ENCODE assay signal across 20 mouse cellular contexts in the genomic region with DNA sequence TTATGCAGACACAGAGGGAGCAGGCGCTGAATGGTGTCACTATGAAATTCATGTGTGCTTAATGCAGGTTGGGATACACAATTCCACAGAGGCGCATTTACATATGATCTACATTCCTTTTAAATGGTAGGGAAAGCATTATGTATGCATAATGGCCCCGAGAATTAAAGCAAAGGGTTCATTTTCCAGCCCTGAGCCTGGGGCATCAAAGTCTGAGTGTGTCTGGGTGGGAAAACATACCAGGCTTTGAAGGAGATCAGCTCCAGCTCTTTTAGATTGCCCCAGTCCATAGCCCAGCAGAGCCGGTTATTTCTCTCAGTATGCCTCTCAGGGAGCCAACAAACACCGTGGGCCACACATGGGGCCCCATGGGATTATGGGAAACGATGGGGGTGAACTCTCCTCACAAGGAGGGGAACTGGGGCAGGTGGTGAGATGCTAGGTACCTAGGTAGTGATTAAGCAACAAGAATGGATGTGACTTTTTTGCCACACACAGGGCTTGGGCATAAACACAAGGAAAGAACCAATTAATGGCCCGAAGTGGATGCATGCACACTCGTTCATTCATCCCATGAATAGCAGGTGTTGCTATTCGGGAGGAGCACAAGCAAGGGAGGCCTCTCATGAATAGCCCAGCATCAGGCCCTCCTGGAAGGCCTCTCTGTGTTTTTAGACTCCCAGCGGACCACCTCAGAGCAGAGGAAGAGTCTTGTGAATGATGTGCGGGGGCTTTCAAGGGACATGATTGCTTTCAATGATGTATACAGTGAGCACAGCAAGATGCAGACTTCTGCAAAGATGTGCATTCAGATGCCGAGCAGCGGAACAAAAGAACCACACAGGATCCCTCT. TPM values are rescaled to one million over a fixed set of nuclear protein-coding genes. Genes with fewer than 3 reads are reported as not detected.
DNase-seq lines count a peak whose midpoint lies in the region; ATAC-seq and TF ChIP-seq lines count a peak whose summit lies in the region.
"Had no signal": no experiment of that assay in that cellular context is flagged by ENCODE, and none has a peak within 500 bp of the region (broad histone marks: within the 10 kb centered on the region; RNA-seq: fewer than 3 reads in every experiment).

No protein-coding gene starts in this region.

- peaks cover 23% of the 10 kb centered on the region; the same call in 1 of the 2 replicates for H3K4me1 ChIP-seq in forebrain, embryonic 11.5 days (replicated peaks; ENCODE audit: control insufficient read depth, insufficient read depth, low read length)
- H3K4me1 ChIP-seq in forebrain, postnatal 0 days (ENCODE audit: insufficient read depth), result peaks cover 21% of the 10 kb centered on the region
- peaks cover 23% of the 10 kb centered on the region for H3K4me1 ChIP-seq in midbrain, embryonic 11.5 days (ENCODE audit: control insufficient read depth, insufficient read depth, low read length)
- peaks cover 39% of the 10 kb centered on the region for H3K4me1 ChIP-seq in neural tube, embryonic 12.5 days
- H3K4me1 ChIP-seq: liver, embryonic 13.5 days had no signal

- H3K36me3 ChIP-seq in forebrain, embryonic 11.5 days (ENCODE audit: control insufficient read depth, insufficient read depth, low read length), result no peaks in the 10 kb centered on the region
- no peaks in the 10 kb centered on the region for H3K36me3 ChIP-seq in forebrain, postnatal 0 days (ENCODE audit: insufficient read depth)
- no peaks in the 10 kb centered on the region for H3K36me3 ChIP-seq in midbrain, embryonic 11.5 days (ENCODE audit: control insufficient read depth, insufficient read depth, low read length)
- H3K36me3 ChIP-seq in neural tube, embryonic 12.5 days, result no peaks in the 10 kb centered on the region
- H3K36me3 ChIP-seq: heart, embryonic 12.5 days; limb, embryonic 12.5 days; liver, embryonic 13.5 days; lung, embryonic 15.5 days had no signal

- H3K4me3 ChIP-seq in forebrain, embryonic 11.5 days (ENCODE audit: low read depth, low read length), result no peak overlapping the region
- H3K4me3 ChIP-seq in forebrain, postnatal 0 days (ENCODE audit: low read depth, low read length), result no peak overlapping the region
- no peak overlapping the region for H3K4me3 ChIP-seq in midbrain, embryonic 11.5 days (ENCODE audit: low read depth, low read length)
- H3K4me3 ChIP-seq in neural tube, embryonic 12.5 days, result no peak overlapping the region
- H3K4me3 ChIP-seq: heart, embryonic 12.5 days; limb, embryonic 12.5 days; liver, embryonic 13.5 days; lung, embryonic 15.5 days had no signal

- peak; percentile 64 for ATAC-seq in forebrain, embryonic 11.5 days (replicated peaks; ENCODE audit: low FRiP score)
- ATAC-seq in forebrain, postnatal 0 days, result no peak
- ATAC-seq in midbrain, embryonic 11.5 days (ENCODE audit: low FRiP score), result 0 out of 2 replicates have a peak, but pooled peaks have one; percentile 33
- peak; percentile 55 for ATAC-seq in neural tube, embryonic 12.5 days (ENCODE audit: low FRiP score, low read depth)
- ATAC-seq: intestine, postnatal 0 days had no signal

- peak; percentile 60 for DNase-seq in forebrain, embryonic 11.5 days (ENCODE audit: low spot score)
- DNase-seq in forebrain, postnatal 0 days, result no peak
- DNase-seq in midbrain, embryonic 11.5 days (ENCODE audit: low spot score, missing footprints), result peak; percentile 85
- DNase-seq in frontal cortex, postnatal 36 days (ENCODE audit: low spot score in 2 of 2), result no peak
- DNase-seq in cerebellum, postnatal 36 days, result no peak
- no peak for DNase-seq in gastrocnemius, postnatal 25 days
- DNase-seq: cerebellum, adult 9-10 months; heart, postnatal 36 days; liver, embryonic 13.5 days; right cerebral cortex, postnatal 25 days; thymus, postnatal 25 days had no signal

- no peak for TF ChIP-seq CTCF in forebrain, postnatal 0 days (IDR thresholded peaks at IDR 0.05; ENCODE audit: low read depth)

- H3K9me3 ChIP-seq in forebrain, embryonic 11.5 days (ENCODE audit: control insufficient read depth, low read length), result no peaks in the 10 kb centered on the region
- H3K9me3 ChIP-seq in forebrain, postnatal 0 days (ENCODE audit: low read length), result no peaks in the 10 kb centered on the region
- no peaks in the 10 kb centered on the region for H3K9me3 ChIP-seq in midbrain, embryonic 11.5 days (ENCODE audit: control insufficient read depth, low read length)
- no peaks in the 10 kb centered on the region for H3K9me3 ChIP-seq in neural tube, embryonic 12.5 days
- H3K9me3 ChIP-seq: heart, embryonic 12.5 days; limb, embryonic 12.5 days; liver, embryonic 13.5 days; lung, embryonic 15.5 days had no signal

- peak overlapping the region; percentile 28 for H3K9ac ChIP-seq in forebrain, embryonic 11.5 days (ENCODE audit: low read length)
- H3K9ac ChIP-seq in forebrain, postnatal 0 days, result no peak overlapping the region
- H3K9ac ChIP-seq in midbrain, embryonic 11.5 days (ENCODE audit: low read length), result no peak overlapping the region; the same call in 1 of the 2 replicates
- H3K9ac ChIP-seq in neural tube, embryonic 12.5 days, result no peak overlapping the region
- H3K9ac ChIP-seq: heart, embryonic 12.5 days; limb, embryonic 12.5 days; liver, embryonic 13.5 days; lung, embryonic 15.5 days had no signal

- 21% methylated on average over 13 of the region's 13 CpGs for WGBS in forebrain, embryonic 11.5 days
- 15% methylated on average over 13 of the region's 13 CpGs for WGBS in forebrain, postnatal 0 days
- WGBS in midbrain, embryonic 11.5 days, result 38% methylated on average over 13 of the region's 13 CpGs
- 29% methylated on average over 13 of the region's 13 CpGs for WGBS in neural tube, embryonic 12.5 days

- peak overlapping the region; percentile 76 for H3K27ac ChIP-seq in forebrain, embryonic 11.5 days (ENCODE audit: low read depth, low read length)
- peak overlapping the region; percentile 50; the same call in 1 of the 2 replicates for H3K27ac ChIP-seq in forebrain, postnatal 0 days (ENCODE audit: low read depth, low read length)
- H3K27ac ChIP-seq in midbrain, embryonic 11.5 days (ENCODE audit: low read depth, low read length), result peak overlapping the region; percentile 52
- H3K27ac ChIP-seq in neural tube, embryonic 12.5 days, result peak overlapping the region; percentile 88
- H3K27ac ChIP-seq: kidney, postnatal 0 days; limb, embryonic 12.5 days; liver, embryonic 13.5 days; lung, embryonic 15.5 days had no signal

- H3K27me3 ChIP-seq in forebrain, embryonic 11.5 days (ENCODE audit: control insufficient read depth, insufficient read depth, low read length), result peaks cover 31% of the 10 kb centered on the region
- no peaks in the 10 kb centered on the region for H3K27me3 ChIP-seq in forebrain, postnatal 0 days (ENCODE audit: insufficient read depth, low read length)
- H3K27me3 ChIP-seq in midbrain, embryonic 11.5 days (ENCODE audit: control insufficient read depth, insufficient read depth, low read length), result peaks cover 33% of the 10 kb centered on the region
- peaks cover 35% of the 10 kb centered on the region for H3K27me3 ChIP-seq in neural tube, embryonic 12.5 days (replicated peaks)

- peak overlapping the region; percentile 5; the same call in 1 of the 2 replicates for H3K4me2 ChIP-seq in forebrain, embryonic 11.5 days (ENCODE audit: low read depth, low read length, severe bottlenecking)
- H3K4me2 ChIP-seq in forebrain, postnatal 0 days (ENCODE audit: low read depth), result no peak overlapping the region
- H3K4me2 ChIP-seq in midbrain, embryonic 11.5 days, result no peak overlapping the region
- H3K4me2 ChIP-seq in neural tube, embryonic 12.5 days (replicated peaks), result peak overlapping the region; percentile 24
- H3K4me2 ChIP-seq: heart, embryonic 12.5 days; limb, embryonic 12.5 days; liver, embryonic 13.5 days; lung, embryonic 15.5 days had no signal

RNA-seq across cellular contexts. Expression of gene Igfbpl1, which starts 3.4 kb away (rescaled TPM):
- 83.2 and 84.0 TPM in 2 replicates for polyA plus RNA-seq in forebrain, embryonic 11.5 days (2014; fragmentation: Nextera tagmentation; extraction: Ambion mirVana)
- 102 and 123 TPM in 2 replicates for total RNA-seq in forebrain, postnatal 0 days (2014; rRNA removed)
- polyA plus RNA-seq in forebrain, postnatal 0 days (2015; fragmentation: Nextera tagmentation; extraction: Ambion mirVana), result 41.0 and 55.1 TPM in 2 replicates
- polyA plus RNA-seq in midbrain, embryonic 11.5 days (2014; fragmentation: Nextera tagmentation; extraction: Ambion mirVana), result 55.9 and 57.5 TPM in 2 replicates
- polyA plus RNA-seq in neural tube, embryonic 12.5 days (2016; fragmentation: Nextera tagmentation; extraction: Ambion mirVana), result 63.2 and 74.6 TPM in 2 replicates
- total RNA-seq in gastrocnemius, postnatal 25 days (2021), result not detected
- total RNA-seq: granulocyte monocyte progenitor cell, adult 5-6 weeks had no signal

RNA-seq across cellular contexts. Expression of gene Stra6l, which starts 18.3 kb away (rescaled TPM):
- polyA plus RNA-seq in forebrain, embryonic 11.5 days (2014; fragmentation: Nextera tagmentation; extraction: Ambion mirVana), result 0.37 and 0.56 TPM in 2 replicates
- 0.29 and 0.46 TPM in 2 replicates for total RNA-seq in forebrain, postnatal 0 days (2014; rRNA removed)
- polyA plus RNA-seq in forebrain, postnatal 0 days (2015; fragmentation: Nextera tagmentation; extraction: Ambion mirVana), result 0.38 and 0.47 TPM in 2 replicates
- 0.11 and 0.59 TPM in 2 replicates for polyA plus RNA-seq in midbrain, embryonic 11.5 days (2014; fragmentation: Nextera tagmentation; extraction: Ambion mirVana)
- 7.3 and 7.8 TPM in 2 replicates for polyA plus RNA-seq in neural tube, embryonic 12.5 days (2016; fragmentation: Nextera tagmentation; extraction: Ambion mirVana)
- not detected for total RNA-seq in gastrocnemius, postnatal 25 days (2021)
- total RNA-seq: heart, postnatal 36 days; layer of hippocampus, adult 18-20 months had no signal
- polyA plus RNA-seq: lung, embryonic 15.5 days had no signal

RNA-seq across cellular contexts. Expression of gene Aldh1b1, which starts 31.3 kb away (rescaled TPM):
- polyA plus RNA-seq in forebrain, embryonic 11.5 days (2014; fragmentation: Nextera tagmentation; extraction: Ambion mirVana), result 5.0 and 5.2 TPM in 2 replicates
- 56.4 and 57.6 TPM in 2 replicates for total RNA-seq in forebrain, postnatal 0 days (2014; rRNA removed)
- polyA plus RNA-seq in forebrain, postnatal 0 days (2015; fragmentation: Nextera tagmentation; extraction: Ambion mirVana), result 37.1 and 39.2 TPM in 2 replicates
- 3.1 TPM in 2 replicates for polyA plus RNA-seq in midbrain, embryonic 11.5 days (2014; fragmentation: Nextera tagmentation; extraction: Ambion mirVana)
- 11.0 and 11.4 TPM in 2 replicates for polyA plus RNA-seq in neural tube, embryonic 12.5 days (2016; fragmentation: Nextera tagmentation; extraction: Ambion mirVana)
- under 1 TPM; 0.51 to 0.77 TPM for total RNA-seq in gastrocnemius, postnatal 25 days (2021)

RNA-seq across cellular contexts. Expression of gene Ccdc180, which starts 60.0 kb away (rescaled TPM):
- 0.07 and 0.17 TPM in 2 replicates for polyA plus RNA-seq in forebrain, embryonic 11.5 days (2014; fragmentation: Nextera tagmentation; extraction: Ambion mirVana)
- 0.38 and 0.76 TPM in 2 replicates for total RNA-seq in forebrain, postnatal 0 days (2014; rRNA removed)
- polyA plus RNA-seq in forebrain, postnatal 0 days (2015; fragmentation: Nextera tagmentation; extraction: Ambion mirVana), result 0.28 and 0.51 TPM in 2 replicates
- 0.08 TPM in 1 of 2 replicates, not detected in the other for polyA plus RNA-seq in midbrain, embryonic 11.5 days (2014; fragmentation: Nextera tagmentation; extraction: Ambion mirVana)
- 0.05 TPM in 1 of 2 replicates, not detected in the other for polyA plus RNA-seq in neural tube, embryonic 12.5 days (2016; fragmentation: Nextera tagmentation; extraction: Ambion mirVana)
- total RNA-seq in gastrocnemius, postnatal 25 days (2021), result not detected
- total RNA-seq: ES-E14; heart, postnatal 36 days had no signal
- polyA plus RNA-seq: limb, embryonic 12.5 days had no signal

Comparison
In these comparisons a context has a peak if more than half of its experiments do, and no peak if none do; other contexts are left out.
1. DNase-seq: peak in forebrain, embryonic 11.5 days (single experiment) and midbrain, embryonic 11.5 days (single experiment); none in forebrain, postnatal 0 days (single experiment), frontal cortex, postnatal 36 days (0 of 2), cerebellum, postnatal 36 days (0 of 2) and gastrocnemius, postnatal 25 days (single experiment).
2. H3K4me2 ChIP-seq: peak in forebrain, embryonic 11.5 days (single experiment) and neural tube, embryonic 12.5 days (single experiment); none in forebrain, postnatal 0 days (single experiment) and midbrain, embryonic 11.5 days (single experiment).
3. Peak in every context shown above with its lines, with median percentiles within 50 percentile points of each other: H3K27ac ChIP-seq.